Mouse (Mus musculus) neural tube, embryonic 13.5 days (tissue): ENCODE results near the gene Snai3. TPM values are rescaled to one million over a fixed set of nuclear protein-coding genes. Genes with fewer than 3 reads are reported as not detected.

Experiments used
- ATAC-seq: fragments of 200-750 bp; cut with Nextera tagmentation; 2 replicates; pipeline ENCODE4 v1.8.0; 2017; ENCODE audit warnings: low read depth, mild to moderate bottlenecking, moderate TSS enrichment, moderate library complexity
- H3K27ac ChIP-seq: fragments of 300-500 bp; sonication (generic); replicated peaks from 2 replicates; pipeline ENCODE4 v1.5.1; 2015; ENCODE audit warnings: moderate library complexity, mild to moderate bottlenecking, inconsistent platforms
- H3K27me3 ChIP-seq: fragments of 300-500 bp; sonication (generic); 2 replicates; pipeline ENCODE4 v1.6.1; 2015; ENCODE audit warnings: mild to moderate bottlenecking, inconsistent platforms
- H3K36me3 ChIP-seq: fragments of 300-500 bp; sonication (generic); 2 replicates; pipeline ENCODE4 v1.6.1; 2015; ENCODE audit warnings: mild to moderate bottlenecking, inconsistent platforms
- H3K4me1 ChIP-seq: fragments of 300-500 bp; sonication (generic); replicated peaks from 2 replicates; pipeline ENCODE4 v1.6.1; 2015; ENCODE audit warnings: inconsistent platforms
- H3K4me2 ChIP-seq: fragments of 300-500 bp; sonication (generic); 2 replicates; pipeline ENCODE4 v1.6.1; 2015; ENCODE audit warnings: inconsistent platforms, mild to moderate bottlenecking, moderate library complexity
- H3K4me3 ChIP-seq: fragments of 300-500 bp; sonication (generic); 2 replicates; pipeline ENCODE4 v1.5.1; 2015; ENCODE audit warnings: mild to moderate bottlenecking, inconsistent platforms
- H3K9ac ChIP-seq: fragments of 300-500 bp; sonication (generic); 2 replicates; pipeline ENCODE4 v1.6.1; 2015; ENCODE audit warnings: moderate library complexity, mild to moderate bottlenecking, inconsistent platforms
- H3K9me3 ChIP-seq: fragments of 300-500 bp; sonication (generic); 2 replicates; pipeline ENCODE4 v1.6.1; 2016; ENCODE audit warnings: inconsistent platforms
- WGBS: fragments of 180-500 bp; shearing (Covaris S2); methylation state at CpG from one replicate; pipeline ENCODE4 v1.1.7; 2015; 5-methylcytosine and 5-hydroxymethylcytosine counted together
- polyA plus RNA-seq: library from polyadenylated mRNA; unstranded; fragments of >200 nt; fragmentation: Nextera tagmentation; extraction: Ambion mirVana; gene quantifications from 2 replicates; pipeline ENCODE4 v1.2.1, GENCODE M21; 2015

The Snai3 gene
- polyA plus RNA-seq, 1 experiment from 2014 or later, result 0.15 TPM

DNA sequence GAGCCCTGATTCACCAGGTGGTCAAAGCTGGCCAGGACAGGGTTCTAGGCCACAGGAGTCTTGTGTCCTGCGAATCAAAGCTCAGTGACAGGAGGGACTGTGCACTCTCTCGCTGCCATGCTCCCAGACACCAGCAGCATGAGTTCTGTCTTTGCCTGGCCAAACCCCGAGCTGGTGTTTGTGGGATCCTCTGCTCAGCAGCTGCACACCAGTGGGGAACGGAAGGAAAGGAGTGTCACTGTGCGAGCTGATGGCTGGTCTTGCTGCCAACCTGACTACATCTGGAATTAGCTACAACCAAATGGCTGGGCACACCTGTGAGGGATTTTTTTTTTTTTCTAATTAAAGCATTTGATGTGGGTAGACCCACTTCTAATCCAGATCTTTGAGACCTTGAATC, 10.2 kb upstream of the Snai3 start:
- Histone ChIP-seq H3K9ac (no peak overlapping the region), H3K36me3 (peaks cover 67% of the 10 kb centered on the region), H3K27ac (no peak overlapping the region), H3K4me2 (no peak overlapping the region), H3K9me3 (no peaks in the 10 kb centered on the region), H3K27me3 (no peaks in the 10 kb centered on the region), H3K4me1 (peaks cover 17% of the 10 kb centered on the region), H3K4me3 (no peak overlapping the region)
- WGBS, result 88% methylated on average over 5 of the region's 5 CpGs
- no peak for ATAC-seq

DNA sequence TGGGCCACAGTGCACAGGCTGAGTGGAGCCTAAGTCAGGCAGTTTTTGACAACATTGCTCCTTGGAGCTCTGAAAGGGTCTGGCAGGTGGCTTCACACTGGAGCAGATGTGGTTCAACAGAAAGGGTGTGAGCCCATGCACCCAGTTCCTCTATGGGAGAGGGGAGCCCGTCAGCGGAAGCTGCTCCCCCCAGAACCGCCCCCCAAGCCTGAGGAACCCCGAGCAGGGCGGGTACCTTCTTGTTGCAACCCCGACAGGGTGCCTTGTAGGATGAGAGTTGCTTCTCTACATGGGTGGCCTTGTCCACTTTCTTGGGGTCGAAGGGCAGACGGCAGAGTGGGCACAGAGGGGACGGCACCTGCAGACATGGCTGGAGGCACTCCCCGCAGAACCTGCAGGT, 9.4 kb upstream of the Snai3 start:
- Histone ChIP-seq H3K27me3 (no peaks in the 10 kb centered on the region), H3K4me2 (no peak overlapping the region), H3K4me1 (peaks cover 13% of the 10 kb centered on the region), H3K9me3 (no peaks in the 10 kb centered on the region), H3K36me3 (peaks cover 74% of the 10 kb centered on the region), H3K9ac (no peak overlapping the region), H3K27ac (no peak overlapping the region), H3K4me3 (no peak overlapping the region)
- WGBS, result 87% methylated on average over 10 of the region's 10 CpGs
- no peak for ATAC-seq

DNA sequence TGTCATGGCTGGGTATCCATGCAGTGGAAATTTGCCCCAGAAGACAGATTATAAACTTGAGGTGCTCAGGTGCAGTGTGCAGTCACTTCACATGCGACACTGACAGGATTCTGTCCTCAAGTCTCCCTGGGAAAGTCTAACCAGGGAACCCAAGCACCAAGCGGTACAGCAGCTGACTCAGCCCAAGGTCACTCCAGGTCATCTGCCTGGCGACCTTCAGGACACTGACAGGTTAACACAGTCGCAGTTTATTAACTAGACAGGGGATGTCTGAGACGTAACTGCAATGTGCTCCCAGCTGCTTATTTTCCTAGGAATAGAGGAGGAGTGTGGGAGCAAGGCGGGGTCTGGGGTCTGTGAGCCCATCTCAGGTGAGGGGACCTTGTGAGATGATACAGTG, 8.9 kb upstream of the Snai3 start:
- H3K4me1 ChIP-seq, result peaks cover 8% of the 10 kb centered on the region
- H3K9me3 ChIP-seq, result no peaks in the 10 kb centered on the region
- ATAC-seq, result no peak
- no peak overlapping the region for H3K27ac ChIP-seq
- no peak overlapping the region for H3K9ac ChIP-seq
- H3K27me3 ChIP-seq, result no peaks in the 10 kb centered on the region
- H3K4me2 ChIP-seq, result no peak overlapping the region
- H3K4me3 ChIP-seq, result no peak overlapping the region
- WGBS, result 82% methylated on average over 6 of the region's 6 CpGs
- peaks cover 75% of the 10 kb centered on the region for H3K36me3 ChIP-seq

DNA sequence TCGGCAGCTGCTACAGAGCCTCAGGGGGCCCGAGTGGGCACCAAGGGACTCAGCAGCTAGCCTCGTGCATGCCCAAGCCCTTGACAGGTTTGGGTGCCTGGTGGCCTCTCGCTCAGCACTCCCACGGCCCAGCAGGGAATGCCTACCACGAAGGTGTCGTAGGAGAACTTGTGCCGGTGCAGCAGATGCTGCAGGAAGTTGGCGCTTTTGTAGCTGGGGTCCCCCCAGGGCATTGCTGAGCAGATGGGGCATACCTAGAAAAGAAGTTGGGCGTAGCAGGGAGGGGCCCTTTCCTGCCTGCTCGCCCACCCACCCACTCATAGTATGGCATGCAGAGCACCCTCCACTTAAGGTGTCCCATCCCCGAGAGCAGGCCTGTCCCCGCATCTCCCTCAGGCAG, 7.3 kb upstream of the Snai3 start:
- H3K9ac ChIP-seq, result no peak overlapping the region
- peaks cover 61% of the 10 kb centered on the region for H3K36me3 ChIP-seq
- H3K4me1 ChIP-seq, result no peaks in the 10 kb centered on the region
- 91% methylated on average over 13 of the region's 13 CpGs for WGBS
- H3K27ac ChIP-seq, result no peak overlapping the region
- no peak overlapping the region for H3K4me3 ChIP-seq
- no peak for ATAC-seq
- no peak overlapping the region for H3K4me2 ChIP-seq
- peaks cover 13% of the 10 kb centered on the region for H3K27me3 ChIP-seq
- no peaks in the 10 kb centered on the region for H3K9me3 ChIP-seq

DNA sequence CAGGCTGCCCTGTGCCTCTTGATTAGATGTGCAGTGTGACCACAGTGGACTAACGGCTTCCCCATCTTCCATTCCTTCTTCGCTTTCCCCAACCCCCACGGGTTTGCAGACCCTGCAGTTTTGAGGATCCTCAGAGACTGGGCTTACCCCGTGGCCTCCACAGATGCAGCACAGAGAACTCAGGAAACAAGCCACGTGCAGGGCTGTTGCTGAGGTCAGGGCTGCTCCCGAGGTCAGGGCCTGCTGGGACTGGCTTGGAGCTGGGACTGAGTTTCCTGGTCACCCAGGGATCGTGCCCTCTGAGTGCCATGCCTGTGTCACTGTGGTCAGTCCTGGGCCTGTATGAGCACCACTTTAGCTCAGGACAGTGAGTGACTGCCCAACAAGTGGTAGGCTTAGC, 4.5 kb upstream of the Snai3 start:
- H3K36me3 ChIP-seq, result peaks cover 48% of the 10 kb centered on the region
- H3K9ac ChIP-seq, result no peak overlapping the region
- H3K4me3 ChIP-seq, result no peak overlapping the region
- WGBS, result 79% methylated on average over 7 of the region's 7 CpGs
- peaks cover 42% of the 10 kb centered on the region for H3K27me3 ChIP-seq
- H3K4me2 ChIP-seq, result no peak overlapping the region
- no peak overlapping the region for H3K27ac ChIP-seq
- peaks cover 11% of the 10 kb centered on the region for H3K4me1 ChIP-seq
- no peaks in the 10 kb centered on the region for H3K9me3 ChIP-seq
- ATAC-seq, result no peak

DNA sequence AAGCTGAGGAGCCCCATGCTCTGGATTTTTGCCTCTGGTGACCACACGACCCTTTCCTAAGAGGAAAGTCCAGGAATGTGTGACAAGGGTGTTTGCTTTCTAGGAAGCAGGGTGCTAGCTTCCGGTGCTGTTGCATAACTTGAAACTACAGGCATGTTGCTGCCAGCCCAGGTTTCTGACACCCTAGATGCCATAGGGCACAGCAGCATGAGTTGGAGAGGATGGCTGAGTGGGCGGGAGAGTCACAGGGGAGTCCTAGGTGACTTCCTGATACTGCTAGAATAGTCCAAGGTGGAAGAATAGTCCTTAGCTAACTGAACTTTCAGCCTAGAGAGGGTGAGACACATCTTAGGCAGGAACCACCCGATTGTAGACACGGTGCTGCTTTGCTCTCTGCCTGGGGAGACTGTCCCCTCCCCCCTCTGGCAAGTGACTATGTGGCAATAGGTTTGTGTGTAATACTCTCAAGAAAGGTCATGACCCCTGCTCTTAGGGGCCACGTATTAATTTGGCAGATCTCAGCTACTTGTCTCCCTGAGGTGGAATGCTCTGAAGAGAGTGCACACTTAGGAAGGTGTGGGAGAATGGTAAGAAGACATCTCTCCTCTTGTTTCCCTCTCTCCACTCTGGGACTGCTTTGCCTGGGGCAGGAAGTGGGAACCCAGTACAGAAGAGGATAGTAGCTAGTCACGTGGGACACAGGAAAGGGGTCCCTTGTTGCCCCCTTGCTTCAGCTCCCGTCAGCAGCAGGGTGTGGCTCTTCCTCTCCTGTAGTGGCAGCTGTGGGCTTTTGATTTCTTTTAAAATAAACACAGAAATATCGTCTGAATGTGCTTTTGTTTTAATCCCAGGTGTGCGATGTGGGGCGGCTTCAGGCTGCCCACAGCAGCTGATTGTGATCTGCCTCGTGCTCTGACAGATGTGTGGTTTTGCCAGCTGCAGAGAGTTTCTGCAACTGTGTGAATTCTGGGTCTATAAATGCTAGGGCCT, 3.4 kb upstream of the Snai3 start:
- ATAC-seq, result no peak
- no peak overlapping the region for H3K9ac ChIP-seq
- H3K36me3 ChIP-seq, result peaks cover 39% of the 10 kb centered on the region
- WGBS, result 70% methylated on average over 12 of the region's 12 CpGs
- no peak overlapping the region for H3K4me2 ChIP-seq
- H3K27me3 ChIP-seq, result peaks cover 52% of the 10 kb centered on the region
- no peaks in the 10 kb centered on the region for H3K9me3 ChIP-seq
- H3K4me1 ChIP-seq, result peaks cover 12% of the 10 kb centered on the region
- H3K4me3 ChIP-seq, result no peak overlapping the region
- no peak overlapping the region for H3K27ac ChIP-seq

DNA sequence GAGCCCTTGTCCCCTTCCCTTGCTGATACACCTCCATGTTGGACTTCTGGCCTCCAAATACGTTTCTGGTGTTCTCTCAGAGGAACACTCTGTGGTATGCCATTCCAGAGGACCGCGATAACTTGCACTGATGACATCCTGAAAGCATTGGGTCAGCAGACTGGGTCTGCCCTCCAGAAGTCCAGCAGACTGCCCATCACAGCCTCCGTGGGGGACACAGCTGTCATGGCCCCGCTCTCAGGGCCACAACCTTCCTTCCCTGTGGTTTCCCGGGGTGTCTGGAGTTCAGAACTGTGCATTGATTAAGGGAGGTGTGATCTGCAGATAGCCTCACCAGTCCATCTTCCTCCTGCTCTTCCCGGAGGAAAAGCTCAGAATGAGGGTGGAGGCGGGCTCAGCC, 2.0 kb upstream of the Snai3 start:
- Histone ChIP-seq H3K4me3 (no peak overlapping the region), H3K9ac (no peak overlapping the region), H3K4me1 (peaks cover 12% of the 10 kb centered on the region), H3K4me2 (no peak overlapping the region), H3K36me3 (peaks cover 25% of the 10 kb centered on the region), H3K27ac (no peak overlapping the region), H3K27me3 (peaks cover 67% of the 10 kb centered on the region), H3K9me3 (no peaks in the 10 kb centered on the region)
- 67% methylated on average over 8 of the region's 8 CpGs for WGBS
- ATAC-seq, result no peak

DNA sequence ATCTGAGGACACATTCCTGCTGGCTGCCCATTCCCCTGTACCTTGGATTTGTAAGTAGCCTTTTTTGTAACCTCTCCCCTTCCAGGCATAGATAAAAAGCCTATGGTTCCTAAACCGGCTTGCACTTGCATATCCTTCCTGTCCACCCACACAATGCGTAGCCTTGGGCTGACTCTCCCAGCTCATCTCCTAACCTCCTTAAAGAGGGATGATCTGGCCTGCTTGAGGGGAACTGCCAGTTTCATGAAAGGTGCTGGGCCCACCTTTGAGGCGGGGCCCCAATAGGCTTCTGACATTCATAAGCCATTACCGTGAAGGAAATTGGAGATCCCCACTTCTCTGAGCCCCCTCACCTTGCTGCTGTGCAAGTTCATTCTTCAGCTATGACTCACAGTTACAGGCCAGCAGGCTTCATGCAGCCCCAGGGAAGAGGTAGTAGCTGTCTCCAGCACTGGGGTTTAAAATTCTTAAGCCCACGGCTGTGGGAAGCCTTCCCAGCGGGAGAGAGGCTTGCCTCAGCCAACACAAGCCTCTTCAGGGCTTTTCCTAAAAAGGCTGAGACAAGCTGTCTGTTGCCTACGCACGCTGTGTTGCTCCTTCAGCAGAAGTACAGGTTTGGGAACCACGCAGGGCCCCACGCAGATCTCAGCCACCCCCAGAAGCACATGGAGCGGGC, 1.1 kb upstream of the Snai3 start:
- H3K9ac ChIP-seq, result no peak overlapping the region
- H3K4me2 ChIP-seq, result no peak overlapping the region
- ATAC-seq, result no peak
- peaks cover 12% of the 10 kb centered on the region for H3K4me1 ChIP-seq
- H3K4me3 ChIP-seq, result no peak overlapping the region
- no peak overlapping the region for H3K27ac ChIP-seq
- no peaks in the 10 kb centered on the region for H3K9me3 ChIP-seq
- H3K36me3 ChIP-seq, result peaks cover 16% of the 10 kb centered on the region
- WGBS, result 64% methylated on average over 11 of the region's 11 CpGs
- H3K27me3 ChIP-seq, result peaks cover 76% of the 10 kb centered on the region

DNA sequence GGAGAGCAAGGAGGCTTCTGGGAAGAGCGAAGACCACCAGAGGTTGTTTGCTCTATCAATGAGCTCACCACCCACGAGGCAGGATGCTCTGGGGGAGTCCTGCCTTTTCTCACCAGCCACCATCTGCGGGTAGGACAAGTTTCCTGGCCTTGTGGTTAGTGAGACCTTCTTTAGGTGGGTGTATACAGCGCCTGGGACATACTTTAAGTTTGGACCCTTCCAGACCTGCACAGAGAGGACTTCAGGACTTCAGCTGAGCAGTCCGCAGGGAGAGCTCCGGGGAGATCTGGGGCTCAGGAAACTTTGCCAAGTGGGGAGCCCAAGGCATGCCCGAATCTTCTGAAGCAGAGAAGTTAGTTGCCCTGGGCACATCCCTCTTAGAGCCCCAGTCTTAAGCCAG, 543 bp downstream of the Snai3 start:
- H3K36me3 ChIP-seq, result peaks cover under 1% of the 10 kb centered on the region; the same call in 1 of the 2 replicates
- H3K9me3 ChIP-seq, result no peaks in the 10 kb centered on the region
- H3K27ac ChIP-seq, result no peak overlapping the region
- peaks cover 85% of the 10 kb centered on the region for H3K27me3 ChIP-seq
- peaks cover 12% of the 10 kb centered on the region for H3K4me1 ChIP-seq
- peak overlapping the region; percentile 35 for H3K4me3 ChIP-seq
- WGBS, result 26% methylated on average over 7 of the region's 7 CpGs
- peak overlapping the region; percentile 66 for H3K4me2 ChIP-seq
- no peak for ATAC-seq
- H3K9ac ChIP-seq, result 0 out of 2 replicates have a peak overlapping the region, but pooled peaks have one; percentile 41

DNA sequence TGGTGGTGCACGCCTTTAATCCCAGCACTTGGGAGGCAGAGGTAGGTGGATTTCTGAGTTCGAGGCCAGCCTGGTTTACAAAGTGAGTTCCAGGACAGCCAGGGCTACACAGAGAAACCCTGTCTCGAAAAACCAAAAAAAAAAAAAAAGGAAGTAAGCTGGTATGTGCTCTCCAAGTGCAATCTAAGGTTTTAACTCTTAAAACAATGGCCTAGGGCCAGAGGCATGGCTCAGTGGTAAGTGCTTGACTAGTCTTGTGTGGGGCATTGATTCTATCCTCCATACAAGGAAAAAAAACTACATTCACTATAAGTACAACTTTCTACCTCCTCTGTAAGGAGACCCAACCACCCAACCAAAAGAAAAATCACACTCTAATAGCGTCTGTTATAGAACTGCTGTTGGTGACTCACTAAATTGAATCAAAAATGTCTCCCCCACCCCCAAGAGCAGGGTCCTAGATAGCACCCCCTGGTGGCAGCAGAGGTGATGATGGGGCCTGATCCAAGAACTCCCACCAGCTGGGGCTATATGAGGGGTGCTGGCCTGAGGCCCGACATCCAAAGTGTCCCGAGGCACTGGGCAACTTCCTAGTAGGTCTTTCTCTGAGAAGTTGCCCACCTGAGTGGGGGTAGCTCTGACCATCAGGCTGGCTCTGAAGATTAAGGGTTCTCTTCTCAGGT, 1.2 kb downstream of the Snai3 start:
- Histone ChIP-seq H3K4me3 (no peak overlapping the region), H3K36me3 (no peaks in the 10 kb centered on the region), H3K4me1 (peaks cover 12% of the 10 kb centered on the region), H3K27me3 (peaks cover 85% of the 10 kb centered on the region), H3K4me2 (no peak overlapping the region), H3K27ac (no peak overlapping the region), H3K9me3 (no peaks in the 10 kb centered on the region), H3K9ac (no peak overlapping the region)
- no peak for ATAC-seq
- 64% methylated on average over 6 of the region's 6 CpGs for WGBS

DNA sequence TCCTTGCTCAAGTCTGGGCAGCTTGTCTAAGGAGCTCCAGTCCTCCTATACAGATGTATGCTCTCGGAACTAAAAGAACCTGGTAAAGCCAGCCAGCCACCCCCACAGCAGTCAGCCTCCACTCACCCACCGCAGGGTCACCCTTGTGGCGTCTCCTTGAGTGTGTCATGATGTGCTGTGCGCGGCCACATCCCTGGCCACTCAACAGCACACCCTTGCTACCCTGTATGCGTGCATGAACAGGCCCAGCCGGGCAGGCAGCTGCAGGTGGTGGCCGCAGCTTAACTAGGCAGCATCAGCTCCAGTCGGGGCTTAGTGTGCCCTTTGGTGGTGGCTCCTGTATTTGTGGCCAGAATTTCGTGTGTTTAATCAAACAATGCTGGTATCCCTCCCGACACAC, 3.4 kb downstream of the Snai3 start:
- ATAC-seq, result no peak
- H3K27me3 ChIP-seq, result peaks cover 65% of the 10 kb centered on the region
- no peak overlapping the region for H3K27ac ChIP-seq
- peaks cover 12% of the 10 kb centered on the region for H3K4me1 ChIP-seq
- H3K4me2 ChIP-seq, result no peak overlapping the region
- H3K9ac ChIP-seq, result no peak overlapping the region
- H3K36me3 ChIP-seq, result no peaks in the 10 kb centered on the region
- H3K4me3 ChIP-seq, result no peak overlapping the region
- H3K9me3 ChIP-seq, result no peaks in the 10 kb centered on the region
- 84% methylated on average over 11 of the region's 11 CpGs for WGBS

DNA sequence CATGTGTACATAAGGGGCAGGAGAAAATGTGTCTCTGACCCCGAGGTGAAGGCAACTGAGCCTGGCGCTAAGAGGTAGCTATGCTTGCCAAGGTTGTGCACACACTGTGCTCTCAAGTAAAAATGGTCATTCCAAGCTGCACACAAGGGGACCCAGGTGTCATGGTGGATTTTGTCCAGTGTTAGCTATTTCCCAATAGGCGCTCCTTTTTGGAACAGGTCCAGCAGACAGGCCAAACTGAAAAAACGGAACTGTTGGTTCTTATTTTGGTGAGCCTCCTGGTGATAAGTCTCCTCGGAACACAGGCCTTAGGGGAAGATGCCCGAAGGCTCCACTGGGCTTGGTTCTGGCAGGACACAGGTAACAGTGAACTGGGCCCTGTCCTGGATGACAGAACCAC, 6.1 kb downstream of the Snai3 start:
- Histone ChIP-seq H3K4me2 (no peak overlapping the region), H3K4me3 (no peak overlapping the region), H3K27ac (no peak overlapping the region), H3K27me3 (peaks cover 41% of the 10 kb centered on the region), H3K4me1 (no peaks in the 10 kb centered on the region), H3K9ac (no peak overlapping the region), H3K9me3 (no peaks in the 10 kb centered on the region), H3K36me3 (no peaks in the 10 kb centered on the region)
- ATAC-seq, result no peak
- 88% methylated on average over 6 of the region's 6 CpGs for WGBS
